Mouse (Mus musculus): ENCODE measurements around the gene Vmn1r64. TPM values are rescaled to one million over a fixed set of nuclear protein-coding genes. Genes with fewer than 3 reads are reported as not detected.
"Not testable (repeated sequence)": the region's sequence is repeated elsewhere in the genome, so short reads cannot be mapped to it uniquely, and the experiment has no call there.

Gene Vmn1r64
- not detected in 2 replicates for polyA plus RNA-seq (2014; fragmentation: Nextera tagmentation; extraction: Ambion mirVana)

DNA sequence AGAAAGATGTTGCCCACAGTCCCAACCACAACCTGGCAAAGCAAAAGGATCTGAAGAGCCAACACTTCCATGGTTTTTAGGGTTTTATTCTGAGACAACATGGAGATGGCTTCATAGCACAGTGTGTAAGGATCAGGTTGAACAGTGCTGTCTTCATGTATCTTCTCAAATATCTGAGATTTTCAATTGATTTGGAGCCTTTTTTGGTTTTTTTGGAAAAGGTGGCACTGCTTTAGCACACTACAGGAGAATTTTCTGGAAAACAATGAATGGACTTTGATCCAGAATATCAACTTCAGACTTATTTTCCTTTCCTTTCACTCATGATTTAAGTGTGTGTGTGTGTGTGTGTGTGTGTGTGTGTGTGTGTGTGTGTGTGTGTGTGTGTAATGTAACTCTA is at the start of gene Vmn1r64:
Gene Vmn1r64 (minus strand): TSS at position 101 of the 400 bp plus-strand sequence.
- H3K9me3 ChIP-seq (ENCODE audit: control insufficient read depth, low read length), result peaks cover 16% of the 10 kb centered on the region
- no peak for ATAC-seq (ENCODE audit: insufficient number of reproducible peaks, insufficient read depth, low FRiP score, low read depth)
- H3K27me3 ChIP-seq (ENCODE audit: control insufficient read depth, insufficient read depth, low read length), result no peaks in the 10 kb centered on the region
- no peak within 1 kb of the TSS for H3K4me3 ChIP-seq (ENCODE audit: control insufficient read depth in 1 of 2, insufficient read depth in 1 of 2, low read depth in 1 of 2, low read length in 2 of 2)
- no peak within 1 kb of the TSS for H3K4me2 ChIP-seq (ENCODE audit: low read length)
- H3K27ac ChIP-seq (replicated peaks in 1 of 2; ENCODE audit: control insufficient read depth in 1 of 2, insufficient read depth in 1 of 2, low read depth in 2 of 2, low read length in 2 of 2), result no peak within 1 kb of the TSS
- H3K4me1 ChIP-seq (ENCODE audit: control insufficient read depth in 2 of 2, insufficient read depth in 2 of 2, low read length in 2 of 2), result no peaks in the 10 kb centered on the region
- no peaks in the 10 kb centered on the region for H3K36me3 ChIP-seq (ENCODE audit: control insufficient read depth, insufficient read depth, low read length)
- no peak within 1 kb of the TSS for H3K9ac ChIP-seq (ENCODE audit: low read length)

DNA sequence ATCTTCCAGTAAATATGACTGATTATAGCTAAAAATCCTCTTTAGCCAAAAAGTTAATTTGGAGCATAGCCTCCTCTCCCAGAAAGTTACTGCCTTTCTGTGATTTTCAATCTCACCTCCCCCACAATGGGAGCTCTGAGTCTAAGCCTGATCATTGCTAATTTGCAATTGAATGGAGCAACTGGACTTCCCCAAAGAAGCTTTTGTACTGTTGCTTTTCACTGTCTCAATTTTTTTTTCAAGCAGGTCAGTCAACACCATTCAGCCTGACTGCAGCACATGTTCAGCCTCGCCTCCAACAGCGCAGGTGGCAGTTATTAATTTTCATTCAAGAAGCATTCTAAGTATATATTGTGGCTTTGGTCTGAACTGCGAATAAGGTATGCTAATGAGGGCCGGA is 14.9 kb upstream of the Vmn1r64 start:
- WGBS, result 84% methylated on average over 4 of the region's 4 CpGs
- no peaks in the 10 kb centered on the region for H3K36me3 ChIP-seq (ENCODE audit: control insufficient read depth, insufficient read depth, low read length)
- no peak overlapping the region for H3K27ac ChIP-seq (replicated peaks in 1 of 2; ENCODE audit: control insufficient read depth in 1 of 2, insufficient read depth in 1 of 2, low read depth in 2 of 2, low read length in 2 of 2)
- no peak overlapping the region for H3K4me2 ChIP-seq (ENCODE audit: low read length)
- no peak overlapping the region for H3K9ac ChIP-seq (ENCODE audit: low read length)
- ATAC-seq (ENCODE audit: insufficient number of reproducible peaks, insufficient read depth, low FRiP score, low read depth), result no peak
- H3K27me3 ChIP-seq (ENCODE audit: control insufficient read depth, insufficient read depth, low read length), result no peaks in the 10 kb centered on the region
- H3K9me3 ChIP-seq (ENCODE audit: control insufficient read depth, low read length), result peaks cover 23% of the 10 kb centered on the region
- no peaks in the 10 kb centered on the region for H3K4me1 ChIP-seq (ENCODE audit: control insufficient read depth in 2 of 2, insufficient read depth in 2 of 2, low read length in 2 of 2)
- H3K4me3 ChIP-seq (ENCODE audit: control insufficient read depth in 1 of 2, insufficient read depth in 1 of 2, low read depth in 1 of 2, low read length in 2 of 2), result no peak overlapping the region

GRCm38 (mm10) chr7:5897245-5897644 is 12.9 kb upstream of the Vmn1r64 start:
- not testable (repeated sequence) for H3K4me3 ChIP-seq (ENCODE audit: control insufficient read depth in 1 of 2, insufficient read depth in 1 of 2, low read depth in 1 of 2, low read length in 2 of 2); H3K36me3 ChIP-seq (ENCODE audit: control insufficient read depth, insufficient read depth, low read length); H3K27ac ChIP-seq (replicated peaks in 1 of 2; ENCODE audit: control insufficient read depth in 1 of 2, insufficient read depth in 1 of 2, low read depth in 2 of 2, low read length in 2 of 2); H3K4me2 ChIP-seq (ENCODE audit: low read length); H3K4me1 ChIP-seq (ENCODE audit: control insufficient read depth in 2 of 2, insufficient read depth in 2 of 2, low read length in 2 of 2); H3K27me3 ChIP-seq (ENCODE audit: control insufficient read depth, insufficient read depth, low read length); ATAC-seq (ENCODE audit: insufficient number of reproducible peaks, insufficient read depth, low FRiP score, low read depth); H3K9ac ChIP-seq (ENCODE audit: low read length)
- peaks cover 26% of the 10 kb centered on the region for H3K9me3 ChIP-seq (ENCODE audit: control insufficient read depth, low read length)
- WGBS, result 62% methylated on average over 2 of the region's 2 CpGs

Other genes starting within 250 kb of the Vmn1r64 start
- not detected in 2 replicates for gene Vmn1r62, start 210.9 kb downstream of the Vmn1r64 start, polyA plus RNA-seq (2014; fragmentation: Nextera tagmentation; extraction: Ambion mirVana)
- not detected in 2 replicates for gene Vmn1r63, start 79.1 kb downstream of the Vmn1r64 start, polyA plus RNA-seq (2014; fragmentation: Nextera tagmentation; extraction: Ambion mirVana)
- not detected in 2 replicates for gene Vmn1r65, start 126.5 kb upstream of the Vmn1r64 start, polyA plus RNA-seq (2014; fragmentation: Nextera tagmentation; extraction: Ambion mirVana)
- not detected in 2 replicates for gene Nlrp4c, start 160.6 kb upstream of the Vmn1r64 start, polyA plus RNA-seq (2014; fragmentation: Nextera tagmentation; extraction: Ambion mirVana)

All from heart, embryonic 14.5 days (tissue).